Mouse (Mus musculus) midbrain, embryonic 13.5 days (tissue): ENCODE results near the gene Smurf1. TPM values are rescaled to one million over a fixed set of nuclear protein-coding genes. Genes with fewer than 3 reads are reported as not detected.

ENCODE experiments used
- ATAC-seq: fragments of 200-750 bp; cut with Nextera tagmentation; 2 replicates; pipeline ENCODE4 v1.8.0; 2017; ENCODE audit warnings: mild to moderate bottlenecking, moderate TSS enrichment, moderate library complexity
- H3K27ac ChIP-seq: fragments of 300-500 bp; sonication (generic); 2 replicates; pipeline ENCODE4 v1.5.1; 2015; ENCODE audit warnings: inconsistent platforms, mild to moderate bottlenecking, moderate library complexity
- H3K27me3 ChIP-seq: fragments of 300-500 bp; sonication (generic); 2 replicates; pipeline ENCODE4 v1.6.1; 2015; ENCODE audit warnings: mild to moderate bottlenecking, inconsistent platforms
- H3K36me3 ChIP-seq: fragments of 300-500 bp; sonication (generic); 2 replicates; pipeline ENCODE4 v1.6.1; 2015; ENCODE audit warnings: mild to moderate bottlenecking, inconsistent platforms
- H3K4me1 ChIP-seq: fragments of 300-500 bp; sonication (generic); replicated peaks from 2 replicates; pipeline ENCODE4 v1.6.1; 2015; ENCODE audit warnings: inconsistent platforms
- H3K4me2 ChIP-seq: fragments of 300-500 bp; sonication (generic); replicated peaks from 2 replicates; pipeline ENCODE4 v1.6.1; 2015; ENCODE audit warnings: moderate library complexity, mild to moderate bottlenecking, inconsistent platforms
- H3K4me3 ChIP-seq: fragments of 300-500 bp; sonication (generic); replicated peaks from 2 replicates; pipeline ENCODE4 v1.5.1; 2015; ENCODE audit warnings: mild to moderate bottlenecking, inconsistent platforms
- H3K9ac ChIP-seq: fragments of 300-500 bp; sonication (generic); replicated peaks from 2 replicates; pipeline ENCODE4 v1.6.1; 2015; ENCODE audit warnings: mild to moderate bottlenecking, inconsistent platforms
- H3K9me3 ChIP-seq: fragments of 300-500 bp; sonication (generic); 2 replicates; pipeline ENCODE4 v1.6.1; 2016; ENCODE audit warnings: mild to moderate bottlenecking, inconsistent platforms
- WGBS: fragments of 180-500 bp; shearing (Covaris S2); methylation state at CpG from one replicate; pipeline ENCODE4 v1.1.7; 2015; 5-methylcytosine and 5-hydroxymethylcytosine counted together
- polyA plus RNA-seq: library from polyadenylated mRNA; unstranded; fragments of >200 nt; fragmentation: Nextera tagmentation; extraction: Ambion mirVana; gene quantifications from 2 replicates; pipeline ENCODE4 v1.2.1, GENCODE M21; 2015

The Smurf1 gene
- 26.9 and 32.2 TPM in 2 replicates for polyA plus RNA-seq

DNA sequence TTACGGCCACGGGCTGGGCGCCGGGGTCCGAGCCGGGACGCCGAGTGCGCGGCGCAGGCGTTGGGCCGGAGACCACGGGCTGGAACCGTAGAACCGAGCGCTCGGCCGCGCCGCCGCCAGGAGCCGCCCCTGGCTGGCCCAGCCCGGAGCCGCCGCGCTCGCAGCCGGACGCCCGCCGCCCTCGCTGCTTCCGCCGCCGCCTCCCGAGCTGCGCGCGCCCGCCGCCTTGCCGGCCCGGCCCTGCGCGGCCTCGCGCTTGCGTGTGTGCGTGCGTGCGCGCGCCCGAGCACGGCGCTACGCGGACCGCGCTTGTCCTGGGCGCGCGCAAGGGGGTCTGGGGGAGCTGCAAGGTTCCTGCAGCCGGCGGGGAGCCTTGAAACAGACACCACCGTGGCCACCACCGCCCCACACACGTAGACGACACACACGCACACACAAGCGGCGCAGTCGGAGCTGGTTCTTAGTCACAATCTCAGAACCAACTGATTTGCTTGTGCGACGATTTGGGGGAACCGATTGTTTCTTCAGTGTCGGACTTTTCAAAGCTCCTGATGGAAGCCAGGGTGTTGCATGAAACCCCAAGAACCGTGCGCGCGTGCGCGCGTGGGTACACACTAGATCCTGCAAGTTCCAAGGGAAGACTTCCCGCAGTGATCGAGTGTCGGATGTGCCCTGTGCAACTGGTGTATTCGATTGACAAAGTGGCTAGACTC is at the start of gene Smurf1:
Gene Smurf1 (minus strand): TSS at position 209 of the 713 bp plus-strand sequence.
- Histone ChIP-seq H3K27ac (peak within 1 kb of the TSS; percentile 88), H3K4me3 (peak within 1 kb of the TSS; percentile 88), H3K4me2 (peak within 1 kb of the TSS; percentile 72), H3K9me3 (no peaks in the 10 kb centered on the region), H3K4me1 (peaks cover 46% of the 10 kb centered on the region), H3K9ac (peak within 1 kb of the TSS; percentile 94), H3K36me3 (no peaks in the 10 kb centered on the region), H3K27me3 (peaks cover 5% of the 10 kb centered on the region; the same call in 1 of the 2 replicates)
- peak; percentile 78 for ATAC-seq
- WGBS = under 1% methylated on average over 54 of the region's 89 CpGs

DNA sequence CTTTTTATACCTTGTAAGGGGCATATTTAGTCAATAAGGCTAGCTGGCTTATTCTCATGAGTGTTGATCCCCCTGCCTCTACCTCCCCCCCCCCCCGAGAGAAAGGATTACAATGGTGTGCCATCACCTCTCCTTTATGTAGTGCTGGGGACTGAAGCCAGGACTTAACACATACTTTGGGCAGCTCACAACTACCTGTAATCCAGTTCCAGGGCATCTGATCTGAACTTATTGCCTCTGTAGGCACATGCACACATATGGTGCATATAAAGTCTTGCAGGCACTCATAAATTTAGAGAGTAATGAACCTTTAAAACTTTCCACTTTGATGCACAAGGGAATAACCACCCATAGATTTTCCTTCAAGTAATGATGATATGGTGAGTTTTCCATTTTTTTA is 48.6 kb upstream of the Smurf1 start:
- Histone ChIP-seq H3K9me3 (no peaks in the 10 kb centered on the region), H3K27me3 (no peaks in the 10 kb centered on the region), H3K4me3 (no peak overlapping the region), H3K4me1 (no peaks in the 10 kb centered on the region), H3K27ac (no peak overlapping the region), H3K36me3 (no peaks in the 10 kb centered on the region), H3K9ac (no peak overlapping the region), H3K4me2 (no peak overlapping the region)
- WGBS = 70% methylated on average over 1 of the region's 1 CpGs
- no peak for ATAC-seq

DNA sequence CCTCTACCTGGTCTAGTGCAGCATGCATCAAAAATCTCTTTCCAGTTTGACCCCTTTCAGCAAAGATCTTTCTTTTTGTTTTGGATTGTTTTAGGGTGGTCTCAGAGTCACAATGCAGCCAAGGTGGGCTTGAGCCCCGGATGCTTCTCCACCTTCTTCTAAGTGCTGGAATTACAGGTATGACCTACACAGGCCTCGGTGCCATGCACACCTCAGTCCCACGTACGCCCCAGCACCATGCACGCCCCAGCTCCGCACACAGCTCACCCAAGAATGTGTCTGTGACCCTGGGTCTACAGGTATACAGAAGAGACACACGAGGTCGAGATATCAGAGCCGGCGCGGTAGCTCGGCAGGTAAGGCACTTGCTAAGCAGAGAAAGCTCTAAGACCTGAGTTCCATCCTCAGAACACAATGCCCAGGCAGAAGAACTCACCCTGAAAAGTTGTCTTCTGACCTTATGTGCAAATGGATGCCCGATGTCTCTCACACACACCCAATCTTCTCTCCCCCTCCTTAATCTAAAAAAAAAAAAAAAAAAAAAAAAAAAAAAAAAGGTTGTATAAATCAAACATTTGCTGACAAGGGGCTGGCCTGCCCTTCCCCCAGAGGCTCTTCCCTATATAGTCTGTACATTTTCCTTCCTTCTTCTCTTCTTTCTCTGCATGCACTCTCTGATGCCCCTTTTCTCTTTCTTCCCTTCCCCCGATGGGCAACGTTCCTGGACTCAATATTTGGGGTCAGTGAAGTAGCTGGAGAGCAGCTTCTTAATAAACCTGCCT is 43.4 kb upstream of the Smurf1 start:
- H3K4me1 ChIP-seq = no peaks in the 10 kb centered on the region
- no peaks in the 10 kb centered on the region for H3K36me3 ChIP-seq
- H3K27me3 ChIP-seq = no peaks in the 10 kb centered on the region
- no peak overlapping the region for H3K9ac ChIP-seq
- H3K9me3 ChIP-seq = no peaks in the 10 kb centered on the region
- H3K27ac ChIP-seq = no peak overlapping the region
- no peak overlapping the region for H3K4me2 ChIP-seq
- WGBS = 92% methylated on average over 15 of the region's 15 CpGs
- no peak for ATAC-seq
- H3K4me3 ChIP-seq = no peak overlapping the region

DNA sequence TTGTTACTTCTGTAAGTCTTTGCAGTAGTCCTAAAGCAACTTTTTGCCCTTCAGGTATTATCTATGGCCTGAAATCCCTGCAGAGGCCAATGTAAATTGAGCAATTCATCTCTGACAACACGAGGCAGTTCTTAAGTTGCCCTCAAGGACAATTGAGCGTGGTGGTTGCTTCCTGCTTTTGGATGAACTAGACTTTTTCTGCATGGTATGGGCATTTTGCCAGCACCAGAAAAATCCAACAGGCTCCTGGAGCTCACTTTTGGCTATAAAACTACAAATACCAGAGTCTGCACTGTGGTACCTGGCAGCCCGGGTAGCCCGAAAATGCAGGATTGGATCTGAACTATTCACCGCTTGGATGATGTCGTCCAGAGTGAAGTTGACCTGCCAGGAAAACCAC is 39.9 kb upstream of the Smurf1 start:
- no peaks in the 10 kb centered on the region for H3K9me3 ChIP-seq
- no peak overlapping the region for H3K4me3 ChIP-seq
- 90% methylated on average over 6 of the region's 6 CpGs for WGBS
- H3K27me3 ChIP-seq = no peaks in the 10 kb centered on the region
- H3K4me2 ChIP-seq = no peak overlapping the region
- no peak overlapping the region for H3K9ac ChIP-seq
- no peak overlapping the region for H3K27ac ChIP-seq
- H3K4me1 ChIP-seq = no peaks in the 10 kb centered on the region
- no peaks in the 10 kb centered on the region for H3K36me3 ChIP-seq
- ATAC-seq = no peak

DNA sequence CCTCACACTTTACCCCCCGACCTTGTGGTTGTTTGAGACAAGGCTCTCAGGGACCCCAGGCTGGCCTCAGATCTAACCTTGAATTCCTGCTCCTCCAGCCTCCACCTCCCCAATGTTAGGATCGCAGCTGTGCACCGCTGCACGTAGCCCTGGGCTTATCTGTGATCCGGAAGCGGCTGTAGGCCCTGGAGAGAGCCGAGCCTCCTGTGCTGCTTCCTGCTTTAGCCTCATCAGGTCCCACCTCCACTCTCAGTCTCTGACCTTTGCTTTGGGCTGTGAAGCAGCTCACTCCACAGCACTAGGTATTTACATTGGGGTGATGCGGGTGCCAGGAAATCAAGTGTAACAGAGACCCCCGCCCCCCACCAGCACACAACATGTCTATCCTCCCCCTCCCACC is 38.8 kb upstream of the Smurf1 start:
- no peak overlapping the region for H3K4me2 ChIP-seq
- H3K27me3 ChIP-seq = no peaks in the 10 kb centered on the region
- no peak overlapping the region for H3K4me3 ChIP-seq
- H3K9ac ChIP-seq = no peak overlapping the region
- H3K4me1 ChIP-seq = no peaks in the 10 kb centered on the region
- no peaks in the 10 kb centered on the region for H3K9me3 ChIP-seq
- no peaks in the 10 kb centered on the region for H3K36me3 ChIP-seq
- 89% methylated on average over 9 of the region's 9 CpGs for WGBS
- H3K27ac ChIP-seq = no peak overlapping the region
- ATAC-seq = no peak

DNA sequence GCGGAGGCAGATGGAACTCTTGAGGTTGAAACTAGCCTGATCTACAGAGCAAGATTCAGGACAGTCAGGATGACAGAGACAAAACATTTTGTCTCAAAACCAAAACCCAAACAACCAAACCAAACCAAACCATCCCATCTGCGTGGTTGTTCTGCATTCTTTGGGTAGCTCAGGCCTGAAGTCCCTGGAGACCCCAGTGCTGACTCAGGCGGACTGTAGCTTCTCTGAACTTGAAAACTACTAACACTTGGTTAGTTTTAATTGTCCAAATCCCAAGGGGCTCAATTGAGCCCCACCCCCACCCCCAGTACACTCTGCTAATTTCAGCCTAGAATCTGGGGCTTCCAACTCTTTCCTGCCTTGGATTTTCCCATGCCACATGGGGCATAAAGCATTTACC is 37.7 kb upstream of the Smurf1 start:
- WGBS = 87% methylated on average over 3 of the region's 3 CpGs
- Histone ChIP-seq H3K9ac (no peak overlapping the region), H3K27me3 (no peaks in the 10 kb centered on the region), H3K27ac (no peak overlapping the region), H3K9me3 (no peaks in the 10 kb centered on the region), H3K4me2 (no peak overlapping the region), H3K4me1 (no peaks in the 10 kb centered on the region), H3K4me3 (no peak overlapping the region), H3K36me3 (no peaks in the 10 kb centered on the region)
- no peak for ATAC-seq

DNA sequence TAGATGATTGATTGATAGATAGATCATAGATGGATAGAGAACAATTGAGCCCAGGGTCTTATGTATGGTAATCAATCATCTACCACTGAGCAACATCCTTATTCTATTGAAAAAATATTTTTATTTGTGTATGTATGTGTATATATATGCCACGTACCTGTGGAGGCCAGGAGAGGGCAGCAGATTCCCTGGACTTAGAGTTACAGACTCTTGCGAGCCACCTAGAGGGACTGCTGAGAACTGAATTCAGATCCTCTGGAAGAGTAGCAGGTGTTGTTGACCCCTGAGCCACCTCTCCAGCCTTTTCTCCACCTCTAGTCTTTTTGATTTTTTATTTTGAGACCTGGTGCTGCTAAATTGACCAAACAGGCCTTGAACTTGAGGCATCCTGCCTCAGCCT is 32.8 kb upstream of the Smurf1 start:
- WGBS = 32% methylated on average over 2 of the region's 2 CpGs
- Histone ChIP-seq H3K27me3 (no peaks in the 10 kb centered on the region), H3K9me3 (no peaks in the 10 kb centered on the region), H3K27ac (no peak overlapping the region), H3K4me1 (no peaks in the 10 kb centered on the region), H3K4me3 (no peak overlapping the region), H3K4me2 (no peak overlapping the region), H3K9ac (no peak overlapping the region), H3K36me3 (no peaks in the 10 kb centered on the region)
- no peak for ATAC-seq

DNA sequence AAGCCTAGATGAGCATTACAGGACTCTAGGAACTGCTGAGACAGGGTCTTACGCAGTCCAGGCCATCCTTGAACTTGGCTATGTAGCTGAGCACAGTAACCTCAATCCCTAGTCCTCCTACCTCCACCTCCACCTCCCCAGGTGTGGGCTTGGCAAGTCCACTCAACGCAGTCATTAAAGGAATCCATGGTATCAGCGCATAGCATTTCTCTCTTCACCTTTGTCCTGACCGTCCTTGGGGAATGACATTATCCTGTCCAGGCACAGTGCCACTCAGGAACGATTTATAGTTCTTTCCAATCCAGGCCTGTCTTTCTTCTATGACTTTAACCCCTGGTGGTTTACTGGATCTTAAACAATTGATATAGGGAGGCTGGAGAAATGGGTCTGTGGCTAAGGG is 24.8 kb upstream of the Smurf1 start:
- H3K4me1 ChIP-seq = no peaks in the 10 kb centered on the region
- WGBS = 87% methylated on average over 5 of the region's 5 CpGs
- H3K9me3 ChIP-seq = no peaks in the 10 kb centered on the region
- no peaks in the 10 kb centered on the region for H3K27me3 ChIP-seq
- no peak overlapping the region for H3K9ac ChIP-seq
- no peak for ATAC-seq
- no peak overlapping the region for H3K4me3 ChIP-seq
- H3K27ac ChIP-seq = no peak overlapping the region
- H3K36me3 ChIP-seq = no peaks in the 10 kb centered on the region
- H3K4me2 ChIP-seq = no peak overlapping the region

DNA sequence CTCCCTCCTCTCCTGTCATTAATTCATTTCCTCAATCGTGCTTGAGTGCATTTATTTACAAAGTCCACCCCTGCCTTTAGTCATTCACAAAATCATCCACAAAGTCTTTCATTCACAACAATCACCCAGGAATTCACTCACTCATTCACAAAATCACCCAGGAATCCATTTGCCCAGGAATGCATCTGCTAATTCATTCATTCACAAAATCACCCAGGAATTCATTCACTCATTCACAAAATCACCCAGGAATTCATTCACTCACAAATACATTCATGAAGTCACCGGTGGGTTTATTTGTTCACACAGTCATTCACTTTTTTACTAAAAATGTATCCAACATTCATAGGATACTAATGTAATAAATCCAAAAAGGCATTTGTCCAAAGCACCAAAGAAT is 24.4 kb upstream of the Smurf1 start:
- H3K27ac ChIP-seq = no peak overlapping the region
- H3K4me1 ChIP-seq = no peaks in the 10 kb centered on the region
- H3K4me2 ChIP-seq = no peak overlapping the region
- H3K9ac ChIP-seq = no peak overlapping the region
- H3K4me3 ChIP-seq = no peak overlapping the region
- no peaks in the 10 kb centered on the region for H3K36me3 ChIP-seq
- no peak for ATAC-seq
- H3K9me3 ChIP-seq = peaks cover under 1% of the 10 kb centered on the region; the same call in 1 of the 2 replicates
- H3K27me3 ChIP-seq = no peaks in the 10 kb centered on the region
- WGBS = 48% methylated on average over 2 of the region's 2 CpGs

DNA sequence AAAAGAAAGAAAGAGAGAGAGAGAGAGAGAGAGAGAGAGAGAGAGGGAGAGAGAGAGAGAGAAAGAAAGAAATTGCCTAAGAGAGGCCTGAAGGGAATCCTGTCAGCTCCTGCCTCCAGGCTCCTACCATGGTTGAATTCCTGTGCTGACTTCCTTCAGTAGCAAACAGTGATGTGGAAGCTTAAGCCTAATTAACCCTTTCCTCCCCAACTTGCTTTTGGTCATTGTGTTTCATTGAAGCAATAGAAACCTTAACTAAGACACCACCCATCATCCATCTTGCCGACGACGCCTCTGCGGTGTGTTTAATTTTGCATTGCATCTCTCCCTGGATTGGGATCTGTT is 23.4 kb upstream of the Smurf1 start:
- 86% methylated on average over 4 of the region's 4 CpGs for WGBS
- 0 out of 2 replicates have a peak, but pooled peaks have one; percentile 14 for ATAC-seq

DNA sequence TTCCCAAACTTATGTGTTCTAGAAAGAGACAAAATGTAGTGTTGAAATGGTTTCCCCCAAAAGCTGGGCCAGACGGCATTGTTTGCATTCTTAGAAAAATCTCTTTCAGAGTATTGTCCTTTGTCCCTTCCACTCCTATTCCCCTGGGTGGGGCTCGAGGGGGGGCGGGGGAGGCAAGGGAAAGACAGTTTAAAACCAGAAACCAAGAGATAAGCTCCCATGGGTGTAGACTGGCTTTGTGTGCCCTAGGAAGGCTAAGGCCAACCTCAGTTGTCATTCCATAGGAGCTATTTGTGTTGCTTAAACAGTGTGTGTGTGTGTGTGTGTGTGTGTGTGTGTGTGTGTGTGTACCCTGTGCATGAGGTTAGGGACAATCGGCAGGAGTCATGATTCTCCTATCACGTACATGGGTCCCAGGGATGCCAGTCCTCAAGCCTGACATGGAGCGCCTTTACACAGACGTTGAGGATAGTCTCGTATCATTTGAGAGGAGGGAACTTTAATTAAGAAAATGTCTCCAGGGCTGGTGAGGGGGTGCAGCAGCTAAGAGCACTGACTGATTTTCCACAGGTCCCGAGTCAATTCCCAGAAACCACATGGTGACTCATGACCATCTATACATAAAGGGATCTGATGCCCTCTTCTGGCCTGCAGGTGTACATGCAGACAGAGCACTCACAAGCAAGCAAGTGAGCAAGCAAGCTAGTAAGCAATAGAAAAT is 22.9 kb upstream of the Smurf1 start:
- no peaks in the 10 kb centered on the region for H3K36me3 ChIP-seq
- no peaks in the 10 kb centered on the region for H3K4me1 ChIP-seq
- H3K4me2 ChIP-seq = no peak overlapping the region
- peaks cover 3% of the 10 kb centered on the region; the same call in 1 of the 2 replicates for H3K9me3 ChIP-seq
- peak; percentile 43; the same call in 1 of the 2 replicates for ATAC-seq
- H3K9ac ChIP-seq = no peak overlapping the region
- H3K27ac ChIP-seq = no peak overlapping the region
- H3K27me3 ChIP-seq = no peaks in the 10 kb centered on the region
- no peak overlapping the region for H3K4me3 ChIP-seq
- WGBS = 56% methylated on average over 9 of the region's 9 CpGs

More for the DNA sequence above, 23.4 kb upstream of the Smurf1 start:
- Histone ChIP-seq H3K27ac (no peak overlapping the region), H3K4me2 (no peak overlapping the region), H3K9ac (no peak overlapping the region), H3K27me3 (no peaks in the 10 kb centered on the region), H3K9me3 (peaks cover 3% of the 10 kb centered on the region; the same call in 1 of the 2 replicates), H3K36me3 (no peaks in the 10 kb centered on the region), H3K4me1 (no peaks in the 10 kb centered on the region), H3K4me3 (no peak overlapping the region)

DNA sequence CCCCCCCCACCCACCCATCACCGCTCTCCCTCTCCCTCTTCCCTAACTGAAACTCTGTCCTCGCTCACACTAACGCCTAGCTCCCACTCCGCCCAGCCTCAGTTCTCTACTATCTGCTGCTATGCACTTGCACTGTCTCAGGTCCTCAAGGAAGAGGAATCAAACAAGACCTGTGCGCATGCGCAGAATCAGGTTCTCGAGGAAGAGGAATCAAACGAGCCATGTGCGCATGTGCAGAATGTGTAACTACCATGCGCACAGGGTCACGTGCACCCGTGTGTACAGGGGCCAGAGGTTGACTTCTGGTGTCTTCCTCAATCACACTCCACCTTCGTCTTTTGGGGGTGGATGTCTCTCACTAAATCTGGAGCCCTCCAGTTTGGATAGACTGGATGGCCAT is 21.9 kb upstream of the Smurf1 start:
- H3K36me3 ChIP-seq = no peaks in the 10 kb centered on the region
- H3K4me2 ChIP-seq = no peak overlapping the region
- no peak overlapping the region for H3K4me3 ChIP-seq
- H3K4me1 ChIP-seq = no peaks in the 10 kb centered on the region
- H3K9ac ChIP-seq = no peak overlapping the region
- 91% methylated on average over 13 of the region's 13 CpGs for WGBS
- no peaks in the 10 kb centered on the region for H3K27me3 ChIP-seq
- H3K9me3 ChIP-seq = peaks cover 7% of the 10 kb centered on the region; the same call in 1 of the 2 replicates
- ATAC-seq = no peak
- H3K27ac ChIP-seq = no peak overlapping the region
